Mouse (Mus musculus) left cerebral cortex, postnatal 25 days (tissue): ENCODE results near the gene Cep112. TPM values are rescaled to one million over a fixed set of nuclear protein-coding genes. Genes with fewer than 3 reads are reported as not detected.
A peak's percentile ranks its signal among the peaks of the same experiment; 100 is the strongest.

ENCODE experiments used
- DNase-seq, 2 experiments: peaks; one replicate each; pipeline ENCODE4 v3.0.0; 2022; ENCODE audit warnings: low spot score in 2 of 2, mixed read lengths in 1 of 2
- intact Hi-C: fragments of 180-260 bp; cut with DNase I; formaldehyde crosslinking; loops from one replicate; pipeline ENCODE4 v1.15.1; 2025
- total RNA-seq, 2 experiments: library from RNA; stranded (reverse); gene quantifications; 2 replicates each; pipeline ENCODE4 v1.2.3; 2021

Gene Cep112
- total RNA-seq: 1 to 10 TPM; 5.8 to 9.0 TPM

DNA sequence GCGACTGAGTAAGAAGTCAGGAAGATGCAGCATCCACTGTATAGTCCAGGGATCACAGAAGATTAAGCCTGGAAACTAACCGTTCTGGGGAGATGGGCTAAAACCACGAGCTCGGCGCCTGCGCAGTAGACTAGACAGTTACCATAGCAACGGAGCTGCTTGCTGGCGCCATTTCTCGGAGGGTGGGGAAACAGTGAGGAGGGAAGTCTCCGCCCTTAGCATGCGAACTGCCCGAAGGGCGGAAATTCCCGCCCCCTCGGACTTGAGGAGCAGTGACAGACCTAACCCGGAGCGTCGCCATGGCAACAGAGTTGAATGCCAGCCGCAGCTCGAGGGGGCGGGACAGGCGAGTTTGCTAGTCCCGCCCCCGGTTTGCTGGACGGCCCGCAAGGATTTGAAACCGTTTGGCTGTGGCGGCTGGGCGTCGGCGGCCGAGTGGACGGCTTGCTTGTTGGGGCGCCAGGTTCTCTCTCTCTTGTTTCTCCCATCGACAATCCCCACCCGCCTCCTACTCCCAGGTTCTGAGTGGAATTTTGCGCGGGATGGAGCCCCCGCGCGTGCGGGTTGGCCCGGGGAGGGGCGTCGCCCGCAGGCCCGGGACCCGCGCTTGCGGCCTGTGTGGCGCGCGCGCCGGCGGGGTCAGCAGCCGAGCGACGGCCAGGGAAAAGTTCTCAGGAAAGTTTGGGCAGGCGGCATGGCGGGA is at the start of gene Cep112:
TSS of gene Cep112 (plus strand) at position 304 of the 703 bp plus-strand sequence.
- peak; percentile 94 to 98 for DNase-seq
- intact Hi-C loops: no loop called here

DNA sequence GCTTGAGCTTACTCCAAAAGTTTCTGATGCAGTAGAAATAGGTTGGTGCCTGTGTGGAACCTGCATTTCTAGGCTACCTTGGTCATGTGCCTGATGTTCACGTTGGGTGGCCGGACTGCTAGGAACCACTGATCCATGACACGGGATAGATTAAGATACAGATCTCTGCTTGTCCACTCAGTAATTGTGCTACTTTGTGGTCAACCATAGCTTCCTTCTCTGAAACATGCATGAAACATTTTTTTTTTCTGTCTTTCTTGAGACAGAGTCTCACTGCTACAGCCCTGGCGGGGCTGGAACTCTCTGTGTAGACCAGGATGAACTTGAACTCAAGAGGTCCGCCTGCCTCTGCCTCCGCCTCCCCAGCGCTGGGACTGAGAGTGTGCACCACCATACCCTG is 48.2 kb upstream of the Cep112 start:
- intact Hi-C loops: no loop called here
- DNase-seq: no peak

DNA sequence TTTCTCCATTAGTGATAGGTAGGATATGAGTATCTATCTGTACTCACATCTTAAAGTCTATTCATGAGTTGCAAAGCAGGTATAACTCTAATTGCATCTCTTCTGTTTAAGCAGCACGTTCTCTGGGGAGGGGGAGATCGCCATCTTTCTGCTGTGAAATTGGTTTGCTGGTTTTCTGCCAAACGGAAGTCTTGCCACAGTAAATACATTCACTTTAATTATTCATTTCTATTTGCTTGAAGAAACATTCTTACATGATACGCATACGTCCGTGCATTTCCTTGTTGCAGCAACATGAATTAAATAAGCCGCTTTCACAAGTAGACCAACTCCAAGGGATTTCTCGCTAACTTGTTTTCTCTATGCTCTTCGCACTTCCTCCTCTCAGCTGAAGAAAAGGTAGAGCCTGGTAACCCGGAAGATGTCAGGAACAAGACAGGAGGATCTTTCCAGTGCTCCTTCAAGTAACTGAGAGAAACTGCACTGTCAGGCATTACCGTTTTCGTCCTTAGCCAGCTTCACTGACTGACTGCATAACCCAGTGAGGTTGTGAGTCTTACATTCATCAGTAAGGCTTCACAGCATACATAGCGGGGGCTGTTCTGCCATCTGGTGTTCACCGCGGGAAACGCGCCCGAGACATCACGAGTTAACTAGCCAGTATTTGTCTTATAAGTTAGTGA is 47.2 kb upstream of the Cep112 start:
- intact Hi-C loops: loop anchor here (2.0 kb wide), 2 partner anchors 249 to 347 kb away; no protein-coding TSS in a partner anchor
- peak; percentile 79 to 93 for DNase-seq

DNA sequence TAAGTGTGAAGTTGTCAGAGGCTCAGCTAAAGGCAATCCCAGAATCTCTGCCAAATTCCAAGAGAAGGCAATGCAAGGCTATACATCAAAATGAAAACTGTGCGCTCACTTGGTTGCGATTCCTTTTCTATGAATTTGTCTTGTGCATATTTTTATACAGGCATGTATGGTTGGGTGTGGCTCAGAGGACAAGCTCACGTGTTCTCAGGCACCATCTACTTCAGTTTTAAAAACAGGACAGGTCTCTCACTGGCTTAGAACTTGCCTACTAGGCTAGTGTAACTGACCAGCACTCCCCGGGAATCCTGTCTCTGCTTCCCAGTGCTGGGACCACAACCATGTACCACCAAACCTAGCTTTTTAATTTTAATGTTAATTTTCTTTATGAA is 46.6 kb upstream of the Cep112 start:
- intact Hi-C loops: loop anchor here (2.0 kb wide), 2 partner anchors 250 to 348 kb away; no protein-coding TSS in a partner anchor
- DNase-seq: no peak

DNA sequence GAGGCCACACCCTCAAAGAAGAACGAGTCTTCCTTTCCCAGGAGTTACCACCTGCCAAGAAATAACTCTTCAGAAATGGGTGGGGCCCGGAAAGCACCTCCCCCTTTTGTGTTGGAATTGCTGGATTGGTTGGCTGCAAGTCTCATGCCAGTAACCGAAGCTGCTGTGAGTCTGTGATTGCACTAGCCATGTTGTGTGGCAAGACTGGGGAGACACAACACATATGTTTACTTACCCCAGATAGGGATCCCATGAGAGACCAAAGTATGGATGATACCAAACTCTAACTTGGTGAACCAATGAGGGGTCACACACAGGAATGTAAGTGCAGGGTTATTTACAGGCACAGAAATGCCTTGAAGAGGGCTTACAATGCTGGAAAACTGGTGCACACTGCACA is 42.3 kb upstream of the Cep112 start:
- intact Hi-C loops: no loop called here

DNA sequence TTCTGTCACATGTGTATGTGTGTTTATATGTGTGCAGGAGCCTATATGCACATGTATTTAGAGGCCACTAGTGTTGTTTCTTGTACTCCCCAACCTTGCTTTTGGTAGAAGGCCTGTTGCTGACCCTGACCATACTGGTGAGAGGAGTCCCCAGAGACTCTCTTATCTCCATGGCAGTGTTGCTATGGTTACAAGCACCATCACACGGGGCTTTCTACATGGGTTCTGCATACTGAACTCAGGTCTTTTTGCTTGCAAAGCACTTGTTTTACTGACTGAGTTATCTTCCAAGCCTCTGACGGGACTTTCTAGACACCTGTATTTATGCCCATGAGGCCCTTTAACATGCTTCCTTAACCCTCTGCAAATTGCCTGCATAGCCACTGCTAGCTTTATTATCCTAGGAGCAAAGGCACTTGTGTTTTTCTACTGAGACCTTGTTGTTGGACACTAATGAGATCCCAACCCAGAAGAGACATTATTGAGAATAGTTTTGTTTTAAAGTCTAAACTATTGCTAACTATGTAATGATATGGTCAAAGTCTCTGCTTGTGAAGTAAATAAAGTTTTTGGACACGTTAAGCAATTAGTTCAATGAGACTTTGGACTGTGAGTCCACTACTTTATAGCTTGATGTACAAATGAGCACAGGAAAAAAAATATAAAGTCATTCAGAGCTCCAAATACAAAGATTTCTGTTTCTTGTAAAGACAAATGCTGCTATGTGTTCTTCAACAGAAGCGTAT is 39.9 kb upstream of the Cep112 start:
- no peak for DNase-seq
- intact Hi-C loops: no loop called here

More for the DNA sequence above, 42.3 kb upstream of the Cep112 start:
- DNase-seq: no peak

DNA sequence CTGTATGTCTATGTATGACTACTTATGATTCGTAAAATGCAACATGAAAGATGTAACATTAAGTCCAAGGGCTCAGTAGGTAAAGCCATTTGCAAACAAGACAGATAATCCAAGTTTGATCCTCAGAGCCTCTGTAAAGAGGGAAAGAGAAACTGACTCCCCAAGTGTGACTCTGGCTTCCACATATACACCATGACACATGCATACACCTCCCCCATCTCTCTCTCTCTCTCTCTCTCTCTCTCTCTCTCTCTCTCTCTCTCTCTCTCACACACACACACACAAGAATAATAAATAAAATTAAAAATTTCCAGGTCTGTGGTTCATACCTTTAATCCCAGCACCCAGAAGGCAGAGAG is 39.3 kb upstream of the Cep112 start:
- no peak for DNase-seq
- intact Hi-C loops: no loop called here

DNA sequence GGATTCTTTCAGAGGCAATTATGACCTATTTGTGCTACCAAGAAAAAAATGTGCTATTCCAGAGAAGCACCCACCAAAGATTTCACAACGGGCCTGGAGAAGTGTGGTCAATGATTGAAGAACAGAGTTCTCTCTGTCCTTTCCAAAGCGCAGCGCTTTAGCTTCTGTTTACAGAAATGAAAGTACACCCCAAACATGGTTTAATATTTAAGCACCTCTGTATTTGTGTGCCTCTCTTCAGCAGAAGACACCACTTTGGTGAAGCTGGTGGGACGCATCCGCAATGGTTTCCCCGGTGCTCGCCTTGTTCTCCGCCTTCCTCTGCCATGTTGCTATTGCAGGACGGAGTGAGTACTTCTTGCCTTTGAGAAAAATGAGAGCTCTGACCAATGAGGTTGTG is 29.9 kb upstream of the Cep112 start:
- DNase-seq: no peak
- intact Hi-C loops: no loop called here

DNA sequence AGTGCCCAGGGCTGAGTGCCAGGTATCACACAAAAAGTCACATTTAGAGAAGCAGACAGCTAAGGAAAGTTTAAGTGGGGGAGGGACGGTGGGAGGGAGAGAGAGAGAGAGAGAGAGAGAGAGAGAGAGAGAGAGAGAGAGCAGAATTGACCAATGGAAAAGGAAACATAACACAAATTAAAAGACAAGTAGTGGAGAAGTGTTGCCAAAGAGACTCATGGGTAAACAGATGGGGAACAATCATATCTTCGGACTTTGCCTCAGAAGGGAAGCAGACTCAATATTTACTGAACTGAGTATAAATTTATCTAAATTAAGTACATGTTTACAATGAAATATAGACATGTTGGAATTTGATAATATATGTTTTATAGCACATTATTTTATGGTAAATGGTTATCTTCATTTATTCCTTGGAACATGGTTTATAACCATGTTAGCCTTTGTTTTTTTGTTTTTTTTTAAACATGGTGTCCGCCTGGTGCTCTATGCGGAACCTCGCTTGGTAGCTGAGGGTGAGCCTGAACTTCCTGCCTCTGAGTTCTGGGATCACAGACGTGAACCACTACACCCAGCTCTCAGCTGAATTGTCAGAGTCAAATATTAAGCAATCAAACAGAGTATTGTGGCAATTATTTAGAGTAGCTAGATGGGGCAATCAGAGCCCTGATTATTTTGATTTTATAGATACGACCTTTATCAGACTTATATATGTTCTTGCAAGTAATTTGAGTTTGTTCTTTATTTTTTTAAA is 28.7 kb upstream of the Cep112 start:
- DNase-seq: no peak
- intact Hi-C loops: no loop called here

DNA sequence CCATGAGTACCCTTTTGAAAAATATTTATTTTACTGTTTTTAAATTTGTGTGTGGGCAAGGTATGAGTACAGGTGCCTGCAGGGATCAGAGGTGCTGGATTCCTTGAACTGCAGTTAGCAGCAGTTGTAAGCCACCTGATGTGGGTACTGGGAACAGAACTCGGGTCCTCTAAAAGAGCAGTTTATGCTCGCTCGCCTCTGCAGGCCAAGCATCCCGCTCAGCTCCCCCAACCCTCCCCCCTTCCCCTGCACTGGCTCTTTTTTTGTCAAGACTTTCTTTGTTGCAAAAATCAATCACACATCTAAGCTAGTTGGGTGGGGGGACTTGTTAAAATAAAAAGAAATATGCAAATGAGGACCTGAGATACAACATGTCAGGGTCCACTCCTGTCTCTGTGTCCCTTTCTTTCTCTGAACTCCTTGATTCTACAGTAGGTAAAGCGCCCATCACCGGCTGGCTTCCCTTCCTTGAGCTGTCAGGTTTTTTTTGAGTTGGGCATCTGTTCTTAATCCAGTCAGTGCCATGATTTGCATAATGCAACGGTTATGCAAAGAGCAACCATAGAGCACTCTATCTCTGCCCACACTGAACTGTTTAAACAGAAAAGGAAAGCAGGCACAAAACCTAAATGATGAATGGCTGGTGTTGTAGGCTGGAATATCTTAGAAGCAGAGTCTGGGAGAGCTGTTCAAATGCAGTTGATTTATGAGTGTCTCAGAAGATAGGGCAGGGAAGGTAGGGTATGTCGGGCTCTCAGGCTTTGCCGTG is 14.9 kb upstream of the Cep112 start:
- intact Hi-C loops: no loop called here
- peak; percentile 24 to 91 for DNase-seq

DNA sequence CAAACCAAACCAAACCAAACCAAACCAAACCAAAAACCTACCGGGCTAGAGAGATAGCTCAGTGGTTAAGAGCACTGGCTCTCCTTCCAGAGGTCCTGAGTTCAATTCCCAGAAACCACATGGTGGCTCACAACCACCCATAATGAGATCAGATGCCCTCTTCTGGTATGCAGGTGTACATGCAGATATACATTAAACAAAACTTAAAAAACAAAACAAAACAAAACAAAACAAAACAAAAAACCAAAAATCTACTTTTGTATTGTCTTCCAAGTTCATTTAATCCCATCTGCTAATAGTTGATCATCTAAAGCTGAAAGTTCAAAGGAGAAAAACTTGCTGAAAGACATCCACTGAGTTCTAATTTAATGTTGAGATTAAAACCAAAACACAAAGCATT is 8.6 kb upstream of the Cep112 start:
- intact Hi-C loops: loop anchor here (5.0 kb wide), 2 partner anchors 389 to 554 kb away; no protein-coding TSS in a partner anchor
- DNase-seq: no peak

DNA sequence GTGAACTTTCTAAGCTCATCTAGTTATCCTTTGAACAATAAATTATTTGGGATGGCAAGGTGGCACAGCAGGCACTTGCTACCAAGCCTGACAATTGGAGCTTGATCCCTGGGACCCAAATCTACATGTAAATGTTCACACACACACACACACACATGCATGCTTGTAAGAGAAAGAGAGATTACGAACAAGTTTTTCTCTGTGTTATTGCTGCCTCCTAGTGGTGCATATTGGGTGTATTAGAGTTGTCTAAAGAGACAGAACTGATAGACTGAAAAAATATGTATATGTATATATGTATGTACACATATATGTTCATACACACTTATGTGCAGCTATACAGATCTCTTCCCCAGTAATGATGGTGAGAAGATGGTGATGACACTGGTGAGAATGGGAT is 6.5 kb upstream of the Cep112 start:
- intact Hi-C loops: loop anchor here (5.0 kb wide), 2 partner anchors 391 to 556 kb away; no protein-coding TSS in a partner anchor
- peak; percentile 30 to 53 for DNase-seq

DNA sequence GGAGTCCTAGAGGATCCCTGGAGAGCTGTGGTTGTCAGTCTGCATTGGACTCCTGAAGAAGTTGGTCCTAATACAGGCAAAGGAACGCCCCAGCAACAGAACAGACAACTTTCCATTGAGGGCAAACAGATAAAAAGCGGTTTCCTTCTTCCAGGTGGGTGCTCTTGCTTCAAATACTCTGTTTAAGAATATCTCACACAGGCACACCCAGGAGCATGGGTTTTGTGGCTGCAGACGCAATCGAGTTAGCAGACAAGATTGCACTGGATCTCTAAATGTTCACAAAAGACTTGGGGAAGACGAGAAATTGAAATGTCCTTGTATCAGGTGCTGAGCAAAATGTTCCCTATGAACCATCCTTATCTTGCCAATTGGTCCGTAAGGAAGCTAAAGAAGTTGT is 5.8 kb upstream of the Cep112 start:
- no peak for DNase-seq
- intact Hi-C loops: loop anchor here (5.0 kb wide), 2 partner anchors 392 to 557 kb away; no protein-coding TSS in a partner anchor

DNA sequence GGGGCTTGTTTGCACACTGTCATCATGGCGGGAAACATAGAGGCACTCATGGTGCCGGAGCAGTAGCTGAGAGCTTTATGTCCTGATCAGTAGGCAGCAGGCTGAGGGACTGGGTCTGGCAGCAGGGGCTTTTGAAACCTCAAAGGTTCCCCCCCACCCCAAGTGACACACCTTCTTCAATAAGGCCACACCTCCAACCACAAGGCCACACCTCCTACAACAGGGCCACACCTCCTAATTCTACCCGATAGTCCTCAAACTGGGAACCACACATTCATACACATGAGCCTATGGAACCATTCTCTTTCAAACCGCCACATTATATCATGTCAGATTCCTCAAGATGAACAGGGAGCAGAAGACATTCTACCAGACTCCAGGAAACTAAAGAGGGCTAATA is 4.2 kb upstream of the Cep112 start:
- no peak for DNase-seq
- intact Hi-C loops: no loop called here

DNA sequence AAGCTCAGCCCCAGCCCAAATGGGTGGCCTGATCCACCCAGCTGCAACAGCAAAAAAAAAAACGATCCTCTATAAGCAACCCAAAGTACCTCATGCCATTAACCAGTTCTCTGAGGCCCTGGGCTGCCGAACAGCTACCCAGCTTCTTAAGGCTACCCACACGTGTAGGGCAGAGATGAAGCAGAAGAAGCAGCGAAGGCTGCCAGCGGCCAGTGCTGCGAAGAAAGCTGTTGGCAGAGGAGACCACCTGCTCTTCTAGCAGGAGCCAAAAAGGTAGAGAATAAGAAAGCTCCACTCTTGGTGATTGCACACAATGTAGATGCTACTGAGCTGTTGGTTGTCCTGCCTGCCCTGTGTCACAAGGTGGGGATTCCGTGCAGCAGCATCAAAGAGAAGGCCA is 1.8 kb upstream of the Cep112 start:
- intact Hi-C loops: no loop called here
- no peak for DNase-seq

DNA sequence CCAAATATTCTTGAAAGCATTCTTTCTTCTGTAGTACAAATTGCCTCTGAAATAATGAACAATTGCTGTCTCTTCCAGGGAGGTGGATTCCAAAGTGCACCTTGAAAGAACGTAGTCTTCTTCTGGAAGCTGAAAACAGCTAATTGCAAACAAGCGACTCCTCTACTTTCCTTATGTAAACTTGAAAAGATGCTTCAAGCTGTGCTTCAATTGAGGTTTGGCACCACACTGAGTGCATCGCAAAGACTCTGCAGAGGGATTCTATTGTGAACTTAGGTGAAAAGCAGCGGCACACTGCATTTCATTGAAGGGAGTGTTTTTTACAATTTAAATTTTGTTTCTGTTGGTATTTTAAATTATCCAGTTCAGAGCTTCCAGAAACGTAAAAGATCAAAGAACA is 881 bp upstream of the Cep112 start:
- intact Hi-C loops: no loop called here
- DNase-seq: no peak

DNA sequence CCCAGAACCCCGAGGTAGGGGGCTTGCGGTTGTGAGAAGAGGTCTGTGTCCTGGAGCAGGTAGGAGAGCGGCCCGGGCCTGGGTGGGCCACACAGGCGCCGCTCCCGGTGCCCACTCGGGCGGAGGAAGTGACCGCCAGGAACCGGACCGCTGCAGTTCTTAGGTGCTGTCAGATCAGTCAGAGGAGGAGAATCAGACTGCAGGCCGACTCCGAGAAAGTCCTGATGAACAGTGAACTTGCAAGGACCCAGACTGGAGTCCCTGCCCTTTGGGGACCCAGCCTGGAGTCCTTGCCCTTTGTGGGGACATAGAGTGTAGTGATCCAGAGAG is 565 bp downstream of the Cep112 start:
- DNase-seq: peak in 1 of 2 experiments; percentile 9
- intact Hi-C loops: no loop called here

DNA sequence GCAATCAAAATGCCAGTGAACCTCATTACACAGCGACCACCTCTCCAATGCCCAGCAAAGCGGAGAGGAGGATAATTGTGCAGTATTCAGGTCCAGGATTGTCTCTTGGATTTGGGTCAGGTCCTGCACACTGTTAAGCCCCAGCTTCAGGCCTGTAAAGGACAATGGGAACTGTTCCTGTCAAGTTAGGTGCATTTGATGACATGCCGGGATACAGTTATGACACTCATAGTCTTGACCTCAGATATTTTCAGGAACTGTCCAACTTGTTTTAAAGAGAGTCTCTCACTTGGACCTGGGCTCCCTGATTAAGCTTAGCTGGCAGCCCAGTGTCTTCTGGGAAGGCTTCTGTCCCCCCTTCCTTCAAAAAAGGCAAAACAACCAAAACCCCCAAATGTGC is 1.1 kb downstream of the Cep112 start:
- DNase-seq: no peak
- intact Hi-C loops: no loop called here

DNA sequence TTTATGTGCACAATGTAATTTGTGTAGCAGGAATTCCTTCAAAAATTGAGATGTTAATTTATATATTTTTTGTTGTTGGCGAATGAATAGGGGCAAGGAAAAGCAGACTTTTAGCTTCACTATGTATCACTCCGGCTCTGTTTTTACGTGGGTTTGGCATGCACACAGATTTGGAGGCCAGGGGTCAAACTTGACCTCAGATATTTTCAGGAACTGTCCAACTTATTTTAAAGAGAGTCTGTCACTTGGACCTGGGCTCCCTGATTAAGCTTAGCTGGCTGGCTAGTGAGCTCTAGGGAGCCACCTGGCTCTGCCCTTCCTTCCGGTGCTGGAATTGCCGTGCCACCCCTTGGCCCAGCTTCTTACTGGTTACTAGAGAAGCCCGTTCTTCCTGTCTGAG is 2.2 kb downstream of the Cep112 start:
- no peak for DNase-seq
- intact Hi-C loops: no loop called here
